Comparison of ENCODE assay signal across 13 mouse cellular contexts in genomic region chr2:144641991-144642390, GRCm38 (mm10). TPM values are rescaled to one million over a fixed set of nuclear protein-coding genes. Genes with fewer than 3 reads are reported as not detected.
DNase-seq lines count a peak whose midpoint lies in the region; ATAC-seq lines count a peak whose summit lies in the region.
"Had no signal": no experiment of that assay in that cellular context is flagged by ENCODE, and none has a peak within 500 bp of the region (broad histone marks: within the 10 kb centered on the region; RNA-seq: fewer than 3 reads in every experiment).

No protein-coding gene starts in this region.

- H3K9me3 ChIP-seq in kidney, embryonic 14.5 days (ENCODE audit: control insufficient read depth, low read length), result no peaks in the 10 kb centered on the region

- H3K4me3 ChIP-seq in kidney, embryonic 14.5 days (ENCODE audit: low read length), result no peak overlapping the region
- H3K4me3 ChIP-seq: myocyte had no signal

- peak; percentile 17 to 20 for DNase-seq in lung, adult 18-20 months
- no peak for DNase-seq in lung, postnatal 25 days (ENCODE audit: low spot score)
- DNase-seq in MEL-GATA-1-ER (ENCODE audit: extremely low read depth, low read depth), result peak; percentile 29
- peak; percentile 25 for DNase-seq in gastrocnemius, postnatal 25 days
- no peak for DNase-seq in cerebellum, postnatal 25 days
- no peak for DNase-seq in urinary bladder, adult 2 months (ENCODE audit: low spot score)
- DNase-seq: kidney, adult 18-20 months; thymus, adult 2 months had no signal

- H3K4me2 ChIP-seq in kidney, embryonic 14.5 days (replicated peaks; ENCODE audit: low read depth, low read length), result no peak overlapping the region

- H3K27ac ChIP-seq in kidney, embryonic 14.5 days (ENCODE audit: low read depth, low read length), result no peak overlapping the region
- H3K27ac ChIP-seq: macrophage had no signal

- no peaks in the 10 kb centered on the region for H3K27me3 ChIP-seq in kidney, embryonic 14.5 days (ENCODE audit: control insufficient read depth, insufficient read depth, low read length)

- 0 out of 2 replicates have a peak, but pooled peaks have one; percentile 51 for ATAC-seq in megakaryocyte-erythroid progenitor cell, adult 5-6 weeks (replicated peaks; ENCODE audit: low FRiP score, low TSS enrichment, poor library complexity, severe bottlenecking)
- no peak for ATAC-seq in kidney, embryonic 14.5 days (ENCODE audit: low FRiP score, low TSS enrichment)
- ATAC-seq: activated CD4-positive, CD25-positive, alpha-beta regulatory T cell, adult 4 months had no signal

- no peaks in the 10 kb centered on the region for H3K4me1 ChIP-seq in kidney, embryonic 14.5 days (ENCODE audit: control insufficient read depth, insufficient read depth, low read length)

- WGBS in kidney, embryonic 14.5 days, result 90% methylated on average over 4 of the region's 4 CpGs

- no peaks in the 10 kb centered on the region for H3K36me3 ChIP-seq in kidney, embryonic 14.5 days (ENCODE audit: control insufficient read depth, insufficient read depth, low read length)

- H3K9ac ChIP-seq in kidney, embryonic 14.5 days (ENCODE audit: low read depth, low read length), result no peak overlapping the region

RNA-seq across cellular contexts. Expression of gene Dtd1, which starts 42.3 kb away (rescaled TPM):
- total RNA-seq in gastrocnemius, postnatal 25 days (2021), result 10 to 100 TPM in 1 of 2 experiments, 1 to 10 TPM in 1; 8.4 to 11.7 TPM
- 38.9 and 47.5 TPM in 2 replicates for total RNA-seq in megakaryocyte-erythroid progenitor cell, adult 5-6 weeks (2014; fragmentation: Nextera tagmentation)
- 91.2 and 95.0 TPM in 2 replicates for total RNA-seq in megakaryocyte-erythroid progenitor cell, adult 5-6 weeks (2017)
- 47.9 and 50.0 TPM in 2 replicates for polyA plus RNA-seq in kidney, embryonic 14.5 days (2014; fragmentation: Nextera tagmentation; extraction: Ambion mirVana)
- polyA plus RNA-seq in urinary bladder, adult 2 months (2012; rRNA removed), result 21.6 and 24.7 TPM in 2 replicates

RNA-seq across cellular contexts. Expression of gene Smim26, which starts 48.1 kb away (rescaled TPM):
- 10 to 100 TPM; 69.8 to 69.9 TPM for total RNA-seq in gastrocnemius, postnatal 25 days (2021)
- total RNA-seq in megakaryocyte-erythroid progenitor cell, adult 5-6 weeks (2014; fragmentation: Nextera tagmentation), result 37.5 and 51.5 TPM in 2 replicates
- total RNA-seq in megakaryocyte-erythroid progenitor cell, adult 5-6 weeks (2017), result 7.7 and 31.1 TPM in 2 replicates
- polyA plus RNA-seq in kidney, embryonic 14.5 days (2014; fragmentation: Nextera tagmentation; extraction: Ambion mirVana), result 41.8 and 61.3 TPM in 2 replicates
- polyA plus RNA-seq in urinary bladder, adult 2 months (2012; rRNA removed), result 53.9 and 61.6 TPM in 2 replicates

Comparison
In these comparisons a context has a peak if more than half of its experiments do, and no peak if none do; other contexts are left out.
1. DNase-seq: peak in lung, adult 18-20 months (2 of 2), MEL-GATA-1-ER (single experiment) and gastrocnemius, postnatal 25 days (single experiment); none in lung, postnatal 25 days (single experiment), cerebellum, postnatal 25 days (0 of 2) and urinary bladder, adult 2 months (single experiment).